Mouse (Mus musculus) ES-E14 (cell line): Measurements from ENCODE around the gene Tspear. TPM values are rescaled to one million over a fixed set of nuclear protein-coding genes. Genes with fewer than 3 reads are reported as not detected.
"Not testable (repeated sequence)": the region's sequence is repeated elsewhere in the genome, so short reads cannot be mapped to it uniquely, and the experiment has no call there.

Source experiments
- DNase-seq: peaks from one replicate; pipeline ENCODE4 v3.0.0-alpha.2; 2013; ENCODE audit warnings: low read depth, low spot score
- H3K27ac ChIP-seq: 2 replicates; pipeline ENCODE4 v1.5.1; 2012; ENCODE audit warnings: low read depth, mild to moderate bottlenecking, low read length, moderate library complexity, mixed read lengths; ENCODE audit not compliant: poor library complexity, insufficient read depth, severe bottlenecking
- H3K36me3 ChIP-seq: 2 replicates; pipeline ENCODE4 v1.6.1; 2012; ENCODE audit warnings: mild to moderate bottlenecking, low read length, moderate library complexity, mixed read lengths; ENCODE audit not compliant: control insufficient read depth, poor library complexity, insufficient read depth, severe bottlenecking
- H3K4me1 ChIP-seq, 2 experiments: fragments of 150-350 bp in 1 of 2; sonication (generic) in 1 of 2; 2 replicates each; pipeline ENCODE4 v1.6.1; 2012; ENCODE audit warnings: low read length in 2 of 2, mild to moderate bottlenecking in 1 of 2, mixed read lengths in 1 of 2; ENCODE audit not compliant: control insufficient read depth in 2 of 2, insufficient read depth in 2 of 2, poor library complexity in 1 of 2
- H3K4me3 ChIP-seq, 2 experiments: fragments of 150-350 bp in 1 of 2; sonication (generic) in 1 of 2; 2 replicates each; pipeline ENCODE4 v1.5.1; 2012; ENCODE audit warnings: low read length in 2 of 2, low read depth in 1 of 2, mild to moderate bottlenecking in 1 of 2, mixed read lengths in 1 of 2; ENCODE audit not compliant: insufficient read depth in 1 of 2, poor library complexity in 1 of 2, severe bottlenecking in 1 of 2
- H3K9ac ChIP-seq: 2 replicates; pipeline ENCODE4 v1.6.1; 2012; ENCODE audit warnings: low read depth, mild to moderate bottlenecking, low read length, mixed read lengths; ENCODE audit not compliant: poor library complexity, insufficient read depth, severe bottlenecking
- H3K9me3 ChIP-seq: fragments of 150-350 bp; sonication (generic); 2 replicates; pipeline ENCODE4 v1.6.1; 2012; ENCODE audit warnings: low read depth, mild to moderate bottlenecking, low read length; ENCODE audit not compliant: control insufficient read depth, insufficient read depth
- CHD2 ChIP-seq: IDR thresholded peaks from 2 replicates; pipeline ENCODE4 v1.6.1; 2014; ENCODE audit warnings: mild to moderate bottlenecking, low read depth, low read length, inconsistent platforms
- HCFC1 ChIP-seq: IDR thresholded peaks from 2 replicates; pipeline ENCODE4 v1.6.1; 2012; ENCODE audit warnings: low read length, inconsistent platforms, borderline replicate concordance; ENCODE audit not compliant: insufficient read depth
- MAFK ChIP-seq: IDR thresholded peaks from 2 replicates; pipeline ENCODE4 v1.6.1; 2014; ENCODE audit warnings: mild to moderate bottlenecking, low read depth, low read length, inconsistent platforms; ENCODE audit not compliant: insufficient read depth
- ZC3H11A ChIP-seq: IDR thresholded peaks from 2 replicates; pipeline ENCODE4 v1.6.1; 2012; ENCODE audit warnings: low read depth, mild to moderate bottlenecking, inconsistent platforms, low read length, borderline replicate concordance
- ZNF384 ChIP-seq: IDR thresholded peaks from 2 replicates; pipeline ENCODE4 v1.6.1; 2012; ENCODE audit warnings: low read depth, low read length, inconsistent platforms
- in situ Hi-C, 2 experiments: fragments of 600-800 bp; cut with MboI; formaldehyde crosslinking; loops; one replicate each; pipeline ENCODE4 v1.15.1; 2025; ENCODE audit warnings: low sequenced_read_pairs in 2 of 2, inconsistent platforms in 1 of 2; ENCODE audit not compliant: unreplicated experiment in 2 of 2
- total RNA-seq: library from RNA; depleted of rRNA; stranded (reverse); fragments of 300-350 nt; gene quantifications from 2 replicates; pipeline ENCODE4 v1.2.3, GENCODE M21; 2012

Gene Tspear
- total RNA-seq, 1 experiment = 0.49 TPM

DNA sequence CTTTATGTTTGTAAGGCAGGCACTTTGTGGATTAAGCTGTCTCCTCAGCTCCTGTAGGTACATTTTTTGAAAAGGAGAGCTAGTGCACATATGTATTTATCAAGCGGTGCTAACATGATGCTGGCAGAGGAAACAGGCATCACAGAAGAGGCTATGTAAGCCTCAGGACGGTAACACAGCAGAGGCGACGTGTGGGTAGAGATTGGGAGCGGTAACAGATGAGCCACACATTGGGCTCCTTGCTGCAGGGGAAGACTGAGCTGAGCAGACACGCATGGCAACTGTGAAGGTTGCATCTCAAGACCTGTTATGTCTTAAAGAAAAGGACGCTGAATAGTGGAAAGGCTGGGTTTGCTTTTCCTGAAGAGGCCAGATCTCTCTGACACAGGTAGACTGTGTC is 3.4 kb upstream of the Tspear start:
- no peaks in the 10 kb centered on the region for H3K9me3 ChIP-seq
- H3K36me3 ChIP-seq = no peaks in the 10 kb centered on the region
- in situ Hi-C loops = no loop called here
- H3K27ac ChIP-seq = no peak overlapping the region
- TF ChIP-seq ZC3H11A (no peak), ZNF384 (no peak), HCFC1 (no peak)
- H3K9ac ChIP-seq = no peak overlapping the region
- no peak overlapping the region for H3K4me3 ChIP-seq
- H3K4me1 ChIP-seq = peaks cover 2 to 7% of the 10 kb centered on the region in 2 experiments; a peak in 2 of 4 replicates
- no peak for DNase-seq

DNA sequence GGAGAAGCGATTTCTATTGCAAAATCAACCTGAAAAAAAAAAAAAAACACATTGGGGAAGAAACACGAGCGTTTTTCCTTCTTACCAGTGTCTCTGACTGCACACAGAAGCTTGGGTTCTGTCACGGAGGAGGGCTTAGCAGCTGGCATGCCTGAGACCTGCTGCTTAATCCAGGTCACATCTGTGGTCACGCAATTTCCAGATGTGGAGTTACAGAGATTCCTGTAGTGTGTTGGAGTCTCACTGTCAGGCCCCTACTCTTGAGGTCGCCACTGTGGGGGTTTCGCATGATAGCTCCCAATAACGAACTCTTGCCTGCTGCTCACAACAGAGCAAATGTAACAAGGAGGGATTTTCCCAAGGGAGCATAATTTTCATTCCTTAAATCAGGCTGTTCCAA is 2.2 kb upstream of the Tspear start:
- Histone ChIP-seq H3K36me3 (no peaks in the 10 kb centered on the region), H3K27ac (no peak overlapping the region), H3K9ac (no peak overlapping the region), H3K4me3 (no peak overlapping the region), H3K4me1 (peaks cover 2 to 7% of the 10 kb centered on the region in 2 experiments; a peak in 2 of 4 replicates), H3K9me3 (no peaks in the 10 kb centered on the region)
- DNase-seq = no peak
- in situ Hi-C loops = no loop called here
- no peak for TF ChIP-seq ZC3H11A
- no peak for TF ChIP-seq CHD2
- no peak for TF ChIP-seq MAFK
- no peak for TF ChIP-seq ZNF384
- TF ChIP-seq HCFC1 = no peak

DNA sequence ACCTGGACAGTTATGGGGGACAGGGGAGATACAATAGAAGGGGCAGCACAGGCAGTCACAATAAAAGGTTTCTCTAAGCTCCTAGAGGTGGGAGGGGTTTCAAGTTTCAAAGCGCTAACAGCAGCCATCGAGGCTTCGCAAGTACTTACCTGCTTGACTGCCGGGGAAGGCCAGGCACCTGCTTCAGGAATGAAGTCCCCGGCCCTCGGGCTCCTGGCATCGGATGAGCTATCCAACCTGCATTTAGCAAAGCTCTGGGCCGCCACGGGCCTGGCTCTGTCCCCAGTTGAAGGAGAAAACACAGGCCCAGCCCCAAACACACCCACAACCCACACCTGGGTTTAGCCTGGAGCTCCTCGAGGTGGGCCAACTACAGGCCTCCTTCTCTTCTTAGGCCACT is 652 bp downstream of the Tspear start:
- TF ChIP-seq MAFK (no peak), HCFC1 (no peak), ZC3H11A (no peak), ZNF384 (no peak), CHD2 (no peak)
- no peak overlapping the region for H3K27ac ChIP-seq
- H3K9me3 ChIP-seq = no peaks in the 10 kb centered on the region
- H3K9ac ChIP-seq = no peak overlapping the region
- in situ Hi-C loops = no loop called here
- peaks cover 2 to 13% of the 10 kb centered on the region in 2 experiments; a peak in 2 of 4 replicates for H3K4me1 ChIP-seq
- H3K36me3 ChIP-seq = no peaks in the 10 kb centered on the region
- no peak for DNase-seq
- no peak overlapping the region for H3K4me3 ChIP-seq

DNA sequence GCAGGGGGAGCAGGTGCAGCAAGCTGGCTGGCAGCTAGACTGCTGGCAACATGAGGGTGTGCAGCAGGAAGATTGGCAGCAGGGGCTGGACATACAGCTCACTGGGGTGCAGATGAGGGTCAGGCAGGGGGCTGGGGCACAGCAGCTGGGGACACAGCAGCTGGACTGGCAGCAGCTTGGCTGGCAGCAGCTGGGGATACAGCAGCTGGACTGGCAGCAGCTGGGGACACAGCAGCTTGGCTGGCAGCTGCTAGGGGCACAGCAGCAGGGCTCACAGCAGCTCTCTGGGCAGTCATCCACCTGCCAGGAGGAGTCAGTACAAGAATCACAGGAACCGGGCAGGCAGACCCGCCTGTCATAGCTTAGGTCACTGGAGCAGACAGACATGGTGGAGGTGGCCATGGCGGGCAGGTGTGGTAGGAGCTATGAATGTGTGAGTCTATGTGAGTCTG is 4.0 kb downstream of the Tspear start, which contains the start of gene Gm19402:
TSS of gene Gm19402 (minus strand) at position 402 of the 452 bp plus-strand sequence.
- H3K27ac ChIP-seq, H3K36me3 ChIP-seq, DNase-seq, in situ Hi-C loops, H3K9me3 ChIP-seq, H3K4me1 ChIP-seq, H3K9ac ChIP-seq, H3K4me3 ChIP-seq: not testable (repeated sequence)

DNA sequence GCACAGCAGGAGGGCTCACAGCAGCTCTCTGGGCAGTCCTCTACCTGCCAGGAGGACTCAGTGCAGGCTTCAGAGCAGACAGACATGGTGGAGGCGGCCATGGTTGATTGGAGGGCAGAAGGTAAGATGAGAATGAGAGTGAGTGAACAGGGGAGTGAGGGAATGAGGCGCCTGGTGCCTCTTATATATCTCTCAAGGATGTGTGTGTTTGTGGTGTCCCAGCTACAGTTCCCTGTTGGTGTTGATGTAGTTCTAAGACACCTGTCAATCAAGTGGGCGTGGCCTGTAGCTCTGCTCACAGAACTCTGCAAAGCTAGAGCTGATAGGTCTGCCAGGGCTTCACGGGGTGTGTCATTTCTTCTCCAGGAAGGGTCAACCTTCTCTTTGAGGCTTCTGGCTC is 10.8 kb downstream of the Tspear start, which contains the start of gene Gm9508:
TSS of gene Gm9508 (minus strand) at position 101 of the 400 bp plus-strand sequence.
- TF ChIP-seq HCFC1 = no peak
- no peak for TF ChIP-seq ZC3H11A
- no peak for TF ChIP-seq CHD2
- no peak for TF ChIP-seq MAFK
- TF ChIP-seq ZNF384 = no peak
- Histone ChIP-seq H3K4me3 (no peak within 1 kb of the TSS), H3K4me1 (no peaks in the 10 kb centered on the region), H3K27ac (no peak within 1 kb of the TSS), H3K9ac (no peak within 1 kb of the TSS), H3K9me3 (no peaks in the 10 kb centered on the region), H3K36me3 (no peaks in the 10 kb centered on the region)
- no peak for DNase-seq
- in situ Hi-C loops = no loop called here
